In genomic region chr15:96848150-96848549, GRCm38 (mm10) we compare ENCODE assay signal across 10 mouse cellular contexts.
DNase-seq lines count a peak whose midpoint lies in the region; ATAC-seq and TF ChIP-seq lines count a peak whose summit lies in the region.
"Had no signal": no experiment of that assay in that cellular context is flagged by ENCODE, and none has a peak within 500 bp of the region (broad histone marks: within the 10 kb centered on the region; RNA-seq: fewer than 3 reads in every experiment).

No protein-coding gene starts in this region.

- H3K27ac ChIP-seq in heart, adult 2 months = no peak overlapping the region
- no peak overlapping the region for H3K27ac ChIP-seq in liver, embryonic 14.5 days
- H3K27ac ChIP-seq: embryonic facial prominence, embryonic 13.5 days; limb, embryonic 12.5 days had no signal

- H3K4me1 ChIP-seq in heart, adult 2 months (ENCODE audit: control insufficient read depth, insufficient read depth, low read length) = peaks cover 2% of the 10 kb centered on the region
- no peaks in the 10 kb centered on the region for H3K4me1 ChIP-seq in liver, embryonic 14.5 days (replicated peaks; ENCODE audit: control insufficient read depth in 2 of 2, insufficient read depth in 2 of 2, low read length in 1 of 2)
- H3K4me1 ChIP-seq: embryonic facial prominence, embryonic 13.5 days; limb, embryonic 12.5 days had no signal

- H3K36me3 ChIP-seq in heart, adult 2 months (ENCODE audit: control insufficient read depth, insufficient read depth, low read length) = no peaks in the 10 kb centered on the region
- H3K36me3 ChIP-seq in liver, embryonic 14.5 days (replicated peaks; ENCODE audit: control insufficient read depth, insufficient read depth, low read depth) = no peaks in the 10 kb centered on the region
- H3K36me3 ChIP-seq: embryonic facial prominence, embryonic 13.5 days; limb, embryonic 12.5 days had no signal

- H3K79me2 ChIP-seq in heart, adult 2 months (replicated peaks; ENCODE audit: control insufficient read depth, insufficient read depth, low read length) = no peaks in the 10 kb centered on the region

- H3K4me3 ChIP-seq in heart, adult 2 months = no peak overlapping the region
- H3K4me3 ChIP-seq in liver, embryonic 14.5 days (ENCODE audit: insufficient read depth in 1 of 2, low read depth in 2 of 2, low read length in 2 of 2) = no peak overlapping the region
- H3K4me3 ChIP-seq: embryonic facial prominence, embryonic 13.5 days; limb, embryonic 12.5 days had no signal

- no peak overlapping the region for H3K4me2 ChIP-seq in liver, embryonic 14.5 days (ENCODE audit: low read depth)
- H3K4me2 ChIP-seq: embryonic facial prominence, embryonic 13.5 days; limb, embryonic 12.5 days had no signal

- H3K27me3 ChIP-seq in heart, adult 2 months (ENCODE audit: control insufficient read depth, insufficient read depth, low read length) = no peaks in the 10 kb centered on the region
- no peaks in the 10 kb centered on the region for H3K27me3 ChIP-seq in liver, embryonic 14.5 days (ENCODE audit: control insufficient read depth, insufficient read depth, low read length)
- H3K27me3 ChIP-seq: embryonic facial prominence, embryonic 13.5 days; limb, embryonic 12.5 days had no signal

- DNase-seq in heart, adult 2 months = no peak
- DNase-seq in heart, postnatal 36 days = no peak
- DNase-seq in 416B (ENCODE audit: low read depth) (peak; percentile 64), NIH3T3 (ENCODE audit: low read depth) (peak; percentile 54)
- DNase-seq in liver, embryonic 14.5 days (ENCODE audit: low read depth in 3 of 3, low spot score in 3 of 3) = no peak
- DNase-seq in thymus, postnatal 36 days = peak; percentile 47 to 55
- no peak for DNase-seq in layer of hippocampus, adult 11-12 months (ENCODE audit: low spot score)
- DNase-seq in cerebellum, adult 9-11 months = no peak

- WGBS in heart, adult 2 months = 89% methylated on average over 2 of the region's 2 CpGs
- 53% methylated on average over 2 of the region's 2 CpGs for WGBS in liver, embryonic 14.5 days (ENCODE audit: insufficient replicate concordance)

- ATAC-seq in liver, embryonic 14.5 days (ENCODE audit: insufficient read depth) = no peak

- H3K9ac ChIP-seq in heart, adult 2 months (ENCODE audit: low read depth, low read length) = no peak overlapping the region
- no peak overlapping the region for H3K9ac ChIP-seq in liver, embryonic 14.5 days (replicated peaks)
- H3K9ac ChIP-seq: embryonic facial prominence, embryonic 13.5 days; limb, embryonic 12.5 days had no signal

- TF ChIP-seq POLR2A in heart, adult 2 months (IDR thresholded peaks at IDR 0.05; ENCODE audit: insufficient read depth, low read depth, low read length) = no peak

- TF ChIP-seq EP300 in heart, adult 2 months (IDR thresholded peaks at IDR 0.05; ENCODE audit: insufficient read depth, low read depth, low read length) = no peak
- TF ChIP-seq EP300 in liver, embryonic 14.5 days (IDR thresholded peaks at IDR 0.05; ENCODE audit: low read depth) = no peak

- intact Hi-C loops in heart, adult 2 months (cut with DNase I) = no loop called here
- intact Hi-C loops in heart, postnatal 36 days (cut with DNase I) = no loop called here

- no peaks in the 10 kb centered on the region for H3K9me3 ChIP-seq in liver, embryonic 14.5 days (ENCODE audit: control insufficient read depth, low read length)
- H3K9me3 ChIP-seq: embryonic facial prominence, embryonic 13.5 days had no signal

- TF ChIP-seq CTCF in heart, adult 2 months (IDR thresholded peaks at IDR 0.05) = peak; percentile 65
- TF ChIP-seq CTCF in liver, embryonic 14.5 days (IDR thresholded peaks at IDR 0.05; ENCODE audit: low read depth) = peak; percentile 73

Comparison
In these comparisons a context has a peak if more than half of its experiments do, and no peak if none do; other contexts are left out.
1. DNase-seq: peak in 416B (single experiment), NIH3T3 (single experiment) and thymus, postnatal 36 days (2 of 2); none in heart, adult 2 months (0 of 2), heart, postnatal 36 days (0 of 2), liver, embryonic 14.5 days (0 of 3), layer of hippocampus, adult 11-12 months (single experiment) and cerebellum, adult 9-11 months (single experiment).